Mouse (Mus musculus) kidney, adult 18-20 months (tissue): ENCODE results near the gene Ccdc102a.

Source experiments
- DNase-seq: peaks from one replicate; pipeline ENCODE4 v3.0.0; 2021

Gene Ccdc102a

DNA sequence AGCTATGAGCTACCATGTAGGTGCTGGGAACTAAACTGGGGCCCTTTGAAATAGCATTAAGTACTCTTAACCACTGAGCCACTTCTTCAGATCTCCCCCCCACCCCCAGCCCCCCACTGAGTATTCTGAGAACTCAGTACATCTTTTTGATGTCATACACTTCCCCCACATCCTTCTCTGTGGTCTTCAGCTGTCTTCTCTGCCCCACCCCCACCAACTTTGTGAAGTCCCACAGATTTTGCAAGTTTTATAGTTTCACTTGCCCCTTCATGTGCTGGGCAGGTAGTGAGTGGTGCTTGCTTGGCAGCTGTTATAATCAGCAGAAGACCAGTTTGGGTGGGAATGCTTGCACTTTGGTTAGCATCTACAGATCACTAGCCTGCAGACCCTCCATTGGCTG is 1.4 kb upstream of the Ccdc102a start:
- no peak for DNase-seq

DNA sequence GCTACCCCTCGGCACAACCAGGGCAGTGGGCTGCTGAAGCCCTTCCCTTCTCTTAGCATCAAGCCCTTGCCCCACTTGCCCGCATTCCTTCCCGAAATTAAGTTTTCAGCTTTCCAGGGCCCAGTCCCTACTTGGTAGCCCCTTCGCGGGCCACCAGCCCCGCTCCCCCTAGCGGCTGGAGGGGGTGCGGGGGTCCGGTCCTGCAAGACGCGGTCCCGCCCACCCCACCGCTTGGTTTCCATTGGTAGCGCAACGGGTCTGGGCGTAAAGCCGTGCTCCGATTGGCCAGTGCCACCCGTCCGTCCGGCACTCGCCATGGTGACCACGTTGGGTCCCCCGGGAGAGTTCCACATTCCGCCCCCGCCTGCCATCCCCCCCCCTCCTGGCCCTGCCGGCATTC is 546 bp downstream of the Ccdc102a start:
- DNase-seq, result peak; percentile 88

DNA sequence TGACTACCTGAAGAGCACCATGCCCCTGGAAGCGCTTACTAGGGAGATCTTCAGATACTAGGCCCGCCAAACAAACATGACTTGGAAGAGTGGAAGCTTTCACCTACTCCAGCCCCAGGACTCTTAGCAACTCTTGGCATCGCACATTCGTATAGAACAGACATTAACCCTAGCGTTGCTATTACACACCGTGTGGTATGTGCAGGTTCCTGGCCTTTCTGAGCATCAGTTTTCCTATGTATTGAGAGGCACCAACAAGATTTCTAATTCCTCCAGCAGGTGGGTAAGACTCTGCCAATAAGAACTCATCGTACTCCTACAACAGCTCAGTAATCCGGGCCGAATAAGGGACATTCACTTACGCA is 956 bp downstream of the Ccdc102a start:
- no peak for DNase-seq

DNA sequence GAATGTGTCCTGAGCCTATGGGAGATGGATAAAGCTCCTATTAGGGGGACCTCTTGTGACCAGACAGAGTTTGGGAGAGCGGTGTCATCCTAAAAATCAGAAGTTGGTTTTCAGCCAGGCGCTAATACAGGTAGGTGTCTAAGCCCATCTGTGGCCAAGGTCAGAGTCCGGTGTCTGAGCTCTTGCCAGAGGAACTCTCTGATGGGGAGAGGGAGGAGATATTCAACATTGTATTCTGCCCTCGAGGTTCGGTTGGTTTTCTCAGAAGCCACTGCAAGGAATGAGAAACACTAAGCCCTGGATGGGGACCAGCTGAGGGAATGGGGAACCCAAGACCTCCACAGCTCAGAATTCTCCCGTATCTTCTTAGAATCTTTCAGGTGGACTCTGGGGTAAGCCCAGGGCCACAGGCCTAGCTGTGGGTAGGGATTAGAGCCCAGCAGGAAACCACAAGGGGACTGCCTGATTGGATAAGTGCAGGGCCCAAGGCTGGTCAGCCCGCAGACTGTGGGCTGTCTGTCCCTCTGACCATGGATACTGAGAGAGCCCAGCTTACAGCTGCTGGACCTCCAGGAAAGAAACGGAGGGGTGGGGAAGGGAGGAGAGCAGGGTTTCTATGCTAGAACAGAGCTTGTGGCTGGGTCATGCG is 1.5 kb downstream of the Ccdc102a start:
- DNase-seq, result no peak

DNA sequence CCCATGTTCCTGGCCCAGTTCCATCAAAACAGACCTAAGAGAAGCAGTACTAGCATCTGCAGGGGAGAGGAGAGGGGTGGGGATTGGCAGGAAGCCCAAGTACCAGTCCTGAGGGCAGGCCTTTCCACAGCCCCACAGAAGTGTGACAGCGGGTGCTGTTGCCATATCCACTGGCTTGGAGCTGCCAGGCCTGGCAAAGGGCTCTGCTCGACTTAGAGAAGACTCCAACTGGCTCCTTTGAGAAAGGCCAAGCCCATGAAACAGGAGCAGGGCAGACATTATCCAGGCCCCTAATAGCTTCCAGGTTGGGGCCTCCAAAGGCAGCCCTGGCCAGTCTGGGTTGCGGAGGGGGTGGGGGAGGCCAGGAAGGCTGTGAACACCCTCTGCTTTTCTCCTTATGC is 3.2 kb downstream of the Ccdc102a start:
- no peak for DNase-seq

DNA sequence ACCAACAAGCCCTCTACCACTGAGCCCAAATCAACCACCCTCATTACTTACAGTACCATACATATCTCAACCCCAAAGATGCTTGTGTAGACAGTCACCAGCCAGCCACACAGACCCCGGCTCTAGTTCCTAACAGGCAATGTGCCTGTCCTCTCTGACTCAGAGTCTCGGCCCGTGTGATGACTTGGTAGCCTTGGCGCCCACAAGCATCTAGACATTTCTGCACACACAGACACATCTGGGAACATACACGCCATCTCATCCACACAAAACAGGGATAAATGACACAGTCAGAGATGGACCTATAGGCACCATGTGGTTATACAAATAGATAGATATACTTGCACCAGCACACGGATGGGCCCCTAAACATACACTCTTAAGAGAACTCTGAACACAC is 3.6 kb downstream of the Ccdc102a start:
- no peak for DNase-seq

DNA sequence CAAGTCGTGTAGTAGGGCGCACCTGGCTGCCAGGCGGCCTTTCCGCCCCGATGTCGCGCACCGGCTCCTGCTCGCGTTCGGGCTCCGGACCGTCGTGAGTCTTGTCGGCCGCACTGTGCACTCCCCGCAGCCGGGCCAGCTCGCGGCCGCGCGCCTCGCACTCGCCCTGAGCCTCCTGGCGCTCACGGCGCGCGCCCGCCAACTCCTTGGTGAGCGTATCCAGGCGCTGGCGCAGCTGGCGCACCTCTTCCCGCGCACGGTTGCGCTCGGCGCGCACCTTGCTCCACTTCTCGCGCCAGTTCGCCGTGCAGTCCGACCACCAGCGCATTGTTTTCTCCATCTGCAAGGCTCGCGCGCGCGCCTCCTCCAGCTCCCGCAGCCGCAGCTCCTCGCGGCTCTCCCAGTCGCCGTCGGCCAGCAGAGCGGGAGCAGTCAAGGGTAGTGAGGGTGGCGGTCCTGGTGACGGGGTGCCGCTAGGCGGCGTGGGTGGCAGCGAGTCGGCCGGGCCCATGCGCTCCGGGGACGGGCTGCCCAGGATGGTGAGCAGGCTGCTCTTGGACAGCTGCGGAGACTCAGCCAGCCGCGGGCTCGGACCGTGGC is 4.7 kb downstream of the Ccdc102a start:
- DNase-seq, result peak; percentile 75

DNA sequence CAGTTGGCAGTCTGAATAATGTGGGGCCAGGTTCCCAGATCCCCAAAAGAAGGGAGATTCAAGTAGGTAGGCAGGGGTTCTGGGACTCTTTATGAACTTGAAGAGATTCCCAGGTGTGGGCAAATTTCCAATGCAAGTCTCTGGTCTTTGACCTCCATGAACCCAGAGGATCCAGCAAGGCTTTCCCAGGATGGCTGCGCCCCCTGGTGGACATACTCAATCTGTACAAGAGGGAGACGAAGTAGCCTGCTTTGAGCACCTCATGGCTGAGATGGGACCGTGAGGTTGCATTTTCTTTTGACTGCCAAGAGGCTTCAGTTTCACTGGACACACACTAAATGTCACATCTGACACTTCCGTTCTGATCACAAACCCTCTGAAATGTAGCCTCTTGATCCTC is 9.1 kb downstream of the Ccdc102a start:
- peak; percentile 90 for DNase-seq

DNA sequence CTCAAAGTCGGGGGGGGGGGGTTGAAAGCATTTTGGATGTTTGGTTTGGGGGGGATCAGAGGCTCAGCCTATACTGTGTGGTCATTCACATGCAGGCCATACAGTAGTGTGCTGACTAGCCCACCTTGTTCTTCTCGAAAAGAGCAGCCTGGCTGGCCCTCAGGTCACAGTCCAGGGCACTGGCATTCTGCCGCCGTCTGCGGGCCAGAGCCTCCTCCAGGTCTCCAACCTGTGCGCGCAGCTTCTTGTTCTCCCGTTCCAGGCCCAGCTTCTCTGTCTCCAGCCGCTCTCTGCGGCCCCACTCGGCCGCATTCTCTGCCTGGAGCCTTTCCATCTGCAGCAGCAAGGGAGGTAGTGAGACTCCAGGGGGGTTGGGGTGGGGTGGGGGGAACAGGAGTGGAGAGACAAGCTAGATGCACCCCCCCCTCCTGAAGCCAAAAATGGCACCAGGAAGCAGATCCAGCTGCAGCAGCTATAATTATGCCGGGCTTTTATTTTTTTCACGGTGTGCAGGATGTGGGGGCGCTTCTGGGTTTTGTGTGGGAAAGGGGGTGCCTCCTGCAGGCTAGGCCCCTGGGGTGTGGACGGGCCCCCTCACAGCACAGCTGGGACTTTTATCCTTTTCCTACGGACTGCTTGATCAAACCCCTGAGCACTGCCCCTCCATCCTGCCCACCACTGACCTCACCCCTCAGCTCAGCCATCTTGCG is 10.2 kb downstream of the Ccdc102a start:
- peak; percentile 70 for DNase-seq

DNA sequence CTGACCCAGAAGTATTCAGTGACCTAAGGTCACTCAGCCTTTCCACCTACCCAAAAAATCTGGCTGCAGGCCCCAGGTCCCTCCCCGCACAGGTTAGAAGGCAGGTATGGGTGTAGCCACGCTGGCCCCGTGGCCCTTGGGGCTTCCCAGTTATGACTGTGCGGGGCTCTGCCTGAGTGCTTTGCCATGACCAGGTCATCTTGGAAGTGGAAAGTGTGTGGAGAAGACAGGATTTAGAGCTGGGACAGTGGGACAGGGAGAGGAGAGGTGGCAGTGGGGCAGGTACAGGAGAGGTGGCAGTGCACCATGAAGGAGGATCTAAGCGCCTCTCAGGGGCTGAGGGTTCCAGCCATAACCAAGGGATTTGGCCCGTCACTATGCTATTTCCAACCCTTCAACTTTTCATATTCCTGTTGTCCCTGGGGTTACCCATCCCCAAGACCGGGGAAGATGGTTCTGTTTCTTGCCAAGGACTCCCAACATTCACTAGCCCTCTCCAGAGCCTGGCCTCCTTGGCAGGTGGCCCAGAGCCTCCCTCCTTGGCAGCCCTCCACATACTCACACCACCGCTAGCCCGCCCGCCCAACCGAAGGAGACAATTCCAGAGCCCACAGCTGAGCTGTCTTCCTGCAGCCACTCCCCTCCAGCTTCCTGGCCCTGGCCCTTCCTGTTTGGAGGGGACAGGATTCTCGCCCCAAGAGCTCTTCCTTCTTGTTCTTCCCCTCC is 13.3 kb downstream of the Ccdc102a start:
- peak; percentile 96 for DNase-seq

DNA sequence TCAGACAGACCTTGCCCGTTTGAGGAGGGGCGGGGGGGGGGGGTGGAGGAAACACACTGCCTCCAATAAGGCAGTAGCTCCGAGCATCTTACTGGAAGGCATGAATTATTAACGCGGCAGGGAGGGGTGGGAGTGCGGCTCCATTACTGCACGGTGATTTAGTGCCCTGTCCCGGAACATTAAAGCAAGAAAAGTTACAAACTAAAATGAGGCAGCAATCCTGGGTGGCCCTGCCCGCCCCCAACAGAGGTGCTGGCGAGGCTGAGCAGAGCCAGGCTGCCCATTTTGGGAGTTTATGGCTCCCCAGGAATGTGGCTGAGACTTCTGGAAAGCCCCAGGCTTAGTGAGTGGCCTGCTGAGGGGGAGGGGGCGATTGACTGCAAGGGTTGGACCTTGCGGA is 14.2 kb downstream of the Ccdc102a start:
- DNase-seq, result peak; percentile 35

DNA sequence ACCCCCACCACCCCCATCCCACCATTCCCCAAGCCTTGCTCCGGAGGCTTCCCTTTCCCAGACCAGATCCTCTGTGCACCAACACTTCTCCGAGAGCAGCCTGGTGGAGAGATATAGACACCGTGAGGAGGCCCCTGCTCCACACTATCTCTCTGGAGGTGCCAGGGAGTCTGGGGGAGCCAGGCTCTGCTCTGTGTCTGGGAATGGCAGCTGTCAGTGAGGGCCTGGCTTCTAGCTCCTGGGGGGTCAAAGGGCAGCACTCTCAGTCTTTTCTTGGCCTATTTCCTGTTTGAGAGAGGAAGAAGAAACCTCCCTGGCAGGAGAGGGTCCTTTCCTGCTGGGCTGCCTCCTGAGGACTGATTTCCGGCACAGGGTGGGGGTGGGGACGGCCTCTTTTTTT is 16.9 kb downstream of the Ccdc102a start:
- DNase-seq, result no peak

DNA sequence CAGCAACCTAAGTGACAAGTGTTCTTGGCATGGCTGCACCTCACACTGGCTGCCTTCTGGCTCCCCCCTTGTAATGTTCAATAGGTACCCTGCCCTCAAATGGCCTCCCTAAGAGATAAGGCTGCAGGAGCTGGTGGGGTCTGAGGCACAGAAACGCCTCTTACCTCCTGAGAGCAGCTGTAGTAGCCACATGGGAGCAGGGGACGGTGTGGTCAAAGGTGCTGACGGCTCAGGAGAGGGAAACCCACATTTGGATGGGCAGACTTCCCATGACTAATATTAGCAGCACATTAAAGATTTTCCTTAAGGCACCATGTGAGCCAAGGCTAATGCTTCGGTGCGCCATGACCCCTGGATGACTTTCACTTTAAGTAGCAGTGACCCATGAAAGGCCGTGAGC is 17.3 kb downstream of the Ccdc102a start:
- DNase-seq, result no peak

DNA sequence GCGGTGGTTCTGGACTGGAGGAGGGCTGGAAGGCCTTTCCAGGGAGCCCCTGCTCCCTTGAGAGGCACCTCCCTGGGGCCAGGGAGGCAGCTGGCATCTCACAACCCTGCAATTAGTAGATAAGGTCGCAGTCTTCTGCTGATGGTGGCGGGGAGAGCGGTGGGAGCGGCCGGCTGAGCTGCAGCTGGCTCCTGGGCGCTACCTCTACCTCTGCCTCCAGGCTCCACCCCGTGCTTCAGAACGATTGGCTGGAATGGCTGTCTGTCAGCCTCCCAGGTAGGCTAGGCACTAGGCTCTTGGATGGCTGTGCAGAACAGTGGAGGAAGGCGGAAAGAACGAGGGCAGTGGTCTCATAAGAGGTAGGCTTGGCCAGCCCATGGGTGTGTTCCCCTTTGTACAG is 18.6 kb downstream of the Ccdc102a start:
- no peak for DNase-seq

DNA sequence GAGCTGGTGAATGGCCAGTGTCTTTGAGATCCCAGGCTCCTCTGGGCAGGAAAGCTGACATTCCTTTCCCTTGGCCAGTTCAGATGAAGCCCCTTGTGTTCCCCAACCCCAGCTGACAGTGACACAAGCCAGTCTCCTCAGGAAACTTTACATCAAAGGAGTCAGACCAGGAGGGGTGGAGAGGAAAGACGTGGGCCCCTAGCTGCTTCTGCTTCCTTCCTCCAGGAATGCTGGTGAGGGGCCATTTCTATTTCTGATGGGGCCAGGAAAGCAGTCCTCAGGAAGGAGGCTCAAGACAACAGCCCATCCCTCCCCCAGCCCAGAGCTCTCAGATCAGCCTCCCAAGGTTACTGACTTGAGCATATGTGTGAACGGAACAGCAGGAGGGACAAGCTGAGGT is 25.0 kb downstream of the Ccdc102a start:
- no peak for DNase-seq

DNA sequence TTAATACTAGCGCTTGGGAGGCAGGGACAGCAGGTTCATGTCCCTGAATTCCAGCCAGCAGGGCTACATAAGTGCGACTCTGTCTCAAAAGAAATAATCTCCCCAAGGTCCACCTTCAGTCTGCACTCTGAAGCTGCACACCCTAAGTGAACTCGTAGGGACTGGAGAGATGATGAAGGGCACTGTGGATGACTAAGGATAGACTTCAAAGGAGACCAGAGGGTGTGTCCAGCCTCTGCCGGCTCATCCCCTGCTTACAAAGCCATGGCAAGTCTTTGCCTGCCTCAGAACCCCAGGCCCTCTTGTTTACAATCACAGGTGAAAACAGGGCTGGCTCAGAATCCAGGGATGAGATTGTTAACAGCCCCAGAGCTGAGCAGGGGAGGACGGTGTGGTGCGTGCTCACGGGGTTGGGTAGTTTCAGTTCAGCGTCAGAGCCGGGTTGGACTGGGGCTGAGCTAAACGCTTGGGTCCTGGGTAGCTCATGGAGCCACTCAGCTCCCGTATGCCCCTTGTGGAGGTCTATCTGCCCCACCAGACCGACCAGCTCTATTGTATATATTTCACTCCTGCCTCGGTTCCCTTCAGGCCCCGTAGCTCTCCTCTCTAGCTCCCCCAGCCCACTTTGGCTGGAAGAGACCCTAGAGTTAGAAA is 29.4 kb downstream of the Ccdc102a start:
- no peak for DNase-seq

DNA sequence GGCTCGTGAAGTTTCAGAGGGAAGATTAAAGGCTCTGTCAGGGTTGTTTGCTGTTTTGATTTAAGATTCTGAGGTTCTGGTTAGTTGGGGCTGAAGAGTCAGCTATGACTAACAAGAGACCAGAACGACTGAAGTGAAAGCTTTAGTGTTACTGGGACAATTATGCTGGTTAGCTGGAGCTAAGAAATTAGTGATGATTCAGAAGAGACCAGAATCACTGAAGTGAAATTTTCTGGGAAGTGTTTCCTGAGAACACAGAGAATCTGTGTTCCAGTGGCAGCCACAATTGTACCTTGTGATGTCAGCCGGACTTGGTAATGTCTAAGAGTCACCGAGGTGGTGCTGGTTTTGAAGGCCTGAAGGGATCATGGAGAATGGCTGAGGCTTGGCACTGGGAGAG is 37.2 kb downstream of the Ccdc102a start:
- no peak for DNase-seq

DNA sequence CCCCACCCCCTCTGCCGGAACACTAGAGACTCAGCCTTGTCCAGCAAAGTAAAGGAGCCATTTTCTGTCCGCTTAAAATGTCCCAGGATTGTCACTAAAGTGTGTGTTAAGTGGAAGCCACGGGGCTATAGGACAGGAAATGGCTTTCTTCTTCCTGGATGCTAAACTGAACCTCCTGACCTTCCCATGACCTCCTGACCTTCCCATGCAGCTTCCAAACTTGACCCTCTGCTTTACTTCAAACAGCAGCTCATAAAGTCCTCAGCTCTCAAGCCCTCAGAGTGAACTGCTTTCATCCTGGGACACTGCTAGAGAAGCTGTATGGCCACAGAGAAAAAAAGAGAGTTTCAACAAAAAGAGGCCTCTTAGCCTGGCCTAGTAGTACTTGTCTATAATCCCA is 41.1 kb downstream of the Ccdc102a start:
- DNase-seq, result no peak

DNA sequence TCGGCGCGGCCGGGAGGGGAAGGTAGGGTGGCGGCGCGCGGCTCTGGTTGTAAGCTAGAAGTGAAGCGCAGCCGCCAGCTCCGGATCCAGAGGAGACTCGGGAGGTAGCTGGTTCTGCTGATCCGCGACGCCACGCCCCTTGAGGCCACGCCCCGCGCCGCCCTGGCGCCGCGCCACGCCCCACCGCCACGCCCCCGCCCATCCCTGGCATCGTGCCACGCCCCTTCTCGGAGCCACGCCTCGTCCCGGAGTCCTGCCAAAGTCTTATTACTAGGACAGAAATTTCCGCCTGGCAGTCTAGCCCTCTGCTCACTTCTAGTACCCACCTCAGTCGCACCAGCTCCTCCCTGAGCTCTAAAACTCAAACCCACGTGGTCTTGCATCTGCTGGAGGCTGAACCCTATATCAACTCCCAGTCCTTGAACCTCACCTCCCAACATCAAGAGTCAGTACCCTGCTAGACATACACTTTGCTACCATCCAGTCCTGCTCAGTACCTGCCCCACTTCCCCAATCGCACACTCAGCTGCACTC is 41.6 kb downstream of the Ccdc102a start, which contains the start of gene Dok4:
Dok4 (minus strand) TSS at position 134 of the 534 bp plus-strand sequence.
- DNase-seq, result peak; percentile 97

DNA sequence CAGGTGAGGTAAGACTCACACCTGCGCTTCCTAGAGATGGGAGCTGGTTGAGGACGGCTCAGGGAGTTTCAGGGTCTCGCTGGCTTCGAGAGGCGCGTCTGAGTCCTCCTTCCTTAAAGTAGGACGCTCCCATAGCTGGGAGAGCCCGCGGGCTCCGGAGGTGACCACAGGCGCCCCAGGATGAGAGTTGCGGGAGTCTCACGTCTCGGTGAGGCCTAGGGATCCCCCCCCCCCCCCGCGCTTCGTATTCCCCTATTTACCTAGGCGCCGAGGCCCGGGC is 42.1 kb downstream of the Ccdc102a start:
- DNase-seq, result no peak

DNA sequence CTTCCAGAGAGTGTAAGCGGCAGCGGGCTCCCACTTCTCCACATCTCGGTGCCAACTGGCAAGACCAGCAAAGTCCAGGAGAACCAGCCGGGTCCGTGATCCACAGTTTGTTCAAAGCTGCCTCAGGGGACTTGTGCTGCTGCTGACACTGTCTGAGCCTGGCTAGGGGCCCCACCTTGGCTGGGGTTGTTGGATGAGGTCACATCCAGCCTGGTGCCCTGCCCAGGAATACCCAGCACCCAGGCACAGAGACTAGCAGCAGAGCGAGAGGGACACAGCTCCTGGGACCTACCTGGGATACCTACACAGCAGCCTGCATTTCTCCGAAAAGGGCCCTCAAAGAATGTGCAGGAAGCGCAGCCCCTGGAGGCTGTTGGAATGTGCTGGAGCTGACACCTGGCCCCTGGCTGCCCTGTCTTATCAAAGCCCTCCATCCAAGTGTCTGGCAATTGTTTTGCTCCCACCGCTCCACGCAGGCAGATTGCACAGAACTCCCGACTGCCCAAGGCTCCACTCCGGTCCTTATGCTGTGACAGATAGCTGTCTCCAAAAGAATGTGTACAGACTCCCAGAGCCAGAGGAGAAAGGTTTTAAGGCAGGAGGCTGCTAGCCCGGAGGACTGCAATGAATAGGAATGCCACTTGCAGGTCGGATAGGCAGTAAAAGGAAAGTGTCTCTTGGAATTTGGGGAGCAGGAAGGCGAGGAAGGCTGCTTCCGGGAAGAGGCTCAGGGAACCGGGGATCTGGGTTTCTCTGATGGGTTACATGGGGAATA is 42.6 kb downstream of the Ccdc102a start:
- peak; percentile 41 for DNase-seq

DNA sequence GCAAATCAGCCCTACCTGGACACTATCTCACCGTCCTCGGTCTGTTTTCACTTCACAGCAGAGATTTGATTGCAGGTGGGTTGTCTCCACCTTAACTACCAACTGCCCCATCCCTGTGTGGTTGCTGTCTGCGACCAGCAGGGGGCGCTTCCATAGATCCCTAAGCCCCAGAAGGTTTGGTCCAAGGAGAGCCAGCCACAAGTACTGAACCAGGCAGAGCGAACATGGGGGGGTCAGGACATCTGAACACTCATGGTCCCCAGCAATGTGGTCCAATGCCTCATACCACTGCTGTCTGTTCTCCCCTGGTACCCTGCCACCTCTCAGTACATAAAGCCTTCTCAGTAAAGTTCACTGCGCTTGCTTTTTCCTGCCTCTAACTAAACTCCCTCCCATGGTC is 43.5 kb downstream of the Ccdc102a start:
- DNase-seq, result peak; percentile 84
